Mouse (Mus musculus) thymus, postnatal 25 days (tissue): ENCODE data around the gene Olfr498.

ENCODE experiments used
- DNase-seq: peaks from one replicate; pipeline ENCODE4 v3.0.0; 2022

The Olfr498 gene

DNA sequence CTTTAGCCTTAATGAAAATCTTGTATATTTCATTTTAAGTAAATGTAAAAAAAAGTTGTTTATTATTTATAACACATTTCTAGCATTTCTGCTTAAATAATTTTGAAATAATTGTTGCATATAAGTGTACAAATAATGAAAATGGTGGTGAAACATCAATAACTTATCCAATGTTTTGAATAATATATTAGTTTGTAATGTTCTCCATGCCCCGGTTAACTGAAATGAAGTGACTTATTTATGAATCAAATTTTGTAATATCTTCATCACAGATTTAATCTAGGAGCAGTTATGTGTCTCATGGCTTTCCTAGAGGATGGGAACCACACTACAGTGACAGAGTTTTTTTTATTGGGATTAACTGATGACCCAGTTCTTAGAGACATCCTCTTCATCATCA lies at the start of gene Olfr498:
Gene Olfr498 (plus strand): TSS at position 301 of the 400 bp plus-strand sequence.
- no peak for DNase-seq

GRCm38 (mm10) chr7:108420121-108420520 lies 45.0 kb upstream of the Olfr498 start, which contains the start of gene Olfr497:
Gene Olfr497 (plus strand): TSS chr7:108420421.
- DNase-seq: no peak
